Mouse (Mus musculus): Measurements from ENCODE around the gene Lrrc4c. TPM values are rescaled to one million over a fixed set of nuclear protein-coding genes. Genes with fewer than 3 reads are reported as not detected.

The Lrrc4c gene
- polyA plus RNA-seq, 1 experiment from 2014 or later: 0.49 TPM

DNA sequence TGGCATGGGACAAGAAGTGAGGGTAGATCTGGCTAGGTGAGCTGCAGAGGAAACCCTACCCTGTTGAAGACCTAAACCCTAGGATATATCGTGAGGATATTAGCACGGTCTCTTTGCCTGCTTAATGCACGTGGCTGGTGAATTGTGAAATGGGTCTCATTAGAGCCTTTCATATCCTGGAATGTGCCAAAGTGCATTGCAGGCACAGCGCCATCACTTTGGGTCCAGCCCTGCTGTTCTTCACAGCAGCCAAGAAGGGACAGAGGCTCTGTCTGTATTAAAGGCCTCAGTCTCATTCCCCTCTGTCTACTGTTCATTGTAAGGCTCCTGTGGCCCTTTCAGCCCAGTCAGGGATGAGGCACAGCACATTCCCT, 1160.9 kb downstream of the Lrrc4c start:
- H3K36me3 ChIP-seq (ENCODE audit: control insufficient read depth, insufficient read depth, low read length): no peaks in the 10 kb centered on the region
- H3K9me3 ChIP-seq (ENCODE audit: control insufficient read depth, low read length): no peaks in the 10 kb centered on the region; the same call in 1 of the 2 replicates
- H3K4me3 ChIP-seq (ENCODE audit: low read length): no peak overlapping the region
- H3K4me1 ChIP-seq (replicated peaks; ENCODE audit: control insufficient read depth, insufficient read depth, low read length): no peaks in the 10 kb centered on the region
- H3K27ac ChIP-seq (ENCODE audit: low read length): no peak overlapping the region
- H3K9ac ChIP-seq (ENCODE audit: low read length): no peak overlapping the region
- ATAC-seq (ENCODE audit: low read depth): no peak
- no peaks in the 10 kb centered on the region for H3K27me3 ChIP-seq (ENCODE audit: control insufficient read depth, insufficient read depth, low read depth, low read length)
- WGBS: 67% methylated on average over 4 of the region's 4 CpGs
- no peak overlapping the region for H3K4me2 ChIP-seq (ENCODE audit: low read depth, low read length)

DNA sequence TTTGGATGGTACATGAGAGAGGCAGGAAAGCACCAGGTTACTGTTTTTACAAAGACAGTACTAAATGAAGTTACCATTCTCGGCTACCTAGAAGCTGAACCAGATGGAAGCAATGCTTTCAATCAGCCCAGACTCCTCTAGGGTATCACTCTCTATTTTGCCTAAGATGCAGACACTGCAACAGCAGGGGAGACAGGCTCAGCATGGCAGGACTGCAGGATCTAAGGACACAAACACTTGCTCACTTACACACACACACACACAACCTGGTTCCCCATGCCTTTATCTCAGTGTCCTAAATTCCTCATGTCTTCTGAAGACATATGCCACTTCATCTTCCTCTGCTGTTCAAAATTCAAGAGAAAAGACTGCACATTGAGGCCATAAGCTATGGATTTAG, 1167.0 kb downstream of the Lrrc4c start:
- Histone ChIP-seq H3K27me3 (ENCODE audit: control insufficient read depth, insufficient read depth, low read depth, low read length) (no peaks in the 10 kb centered on the region), H3K36me3 (ENCODE audit: control insufficient read depth, insufficient read depth, low read length) (no peaks in the 10 kb centered on the region), H3K9ac (ENCODE audit: low read length) (no peak overlapping the region), H3K27ac (ENCODE audit: low read length) (no peak overlapping the region), H3K4me1 (replicated peaks; ENCODE audit: control insufficient read depth, insufficient read depth, low read length) (no peaks in the 10 kb centered on the region), H3K4me2 (ENCODE audit: low read depth, low read length) (no peak overlapping the region), H3K9me3 (ENCODE audit: control insufficient read depth, low read length) (no peaks in the 10 kb centered on the region), H3K4me3 (ENCODE audit: low read length) (no peak overlapping the region)
- WGBS: 86% methylated on average over 1 of the region's 1 CpGs
- ATAC-seq (ENCODE audit: low read depth): no peak

GRCm38 (mm10) chr2:97485609-97486008, 1167.6 kb downstream of the Lrrc4c start:
- no peaks in the 10 kb centered on the region for H3K4me1 ChIP-seq (replicated peaks; ENCODE audit: control insufficient read depth, insufficient read depth, low read length)
- no peak for ATAC-seq (ENCODE audit: low read depth)
- no peaks in the 10 kb centered on the region for H3K9me3 ChIP-seq (ENCODE audit: control insufficient read depth, low read length)
- no peaks in the 10 kb centered on the region for H3K27me3 ChIP-seq (ENCODE audit: control insufficient read depth, insufficient read depth, low read depth, low read length)
- H3K4me2 ChIP-seq (ENCODE audit: low read depth, low read length): no peak overlapping the region
- WGBS: 51% methylated on average over 2 of the region's 2 CpGs
- H3K27ac ChIP-seq (ENCODE audit: low read length): no peak overlapping the region
- no peaks in the 10 kb centered on the region for H3K36me3 ChIP-seq (ENCODE audit: control insufficient read depth, insufficient read depth, low read length)
- H3K4me3 ChIP-seq (ENCODE audit: low read length): no peak overlapping the region
- H3K9ac ChIP-seq (ENCODE audit: low read length): no peak overlapping the region

DNA sequence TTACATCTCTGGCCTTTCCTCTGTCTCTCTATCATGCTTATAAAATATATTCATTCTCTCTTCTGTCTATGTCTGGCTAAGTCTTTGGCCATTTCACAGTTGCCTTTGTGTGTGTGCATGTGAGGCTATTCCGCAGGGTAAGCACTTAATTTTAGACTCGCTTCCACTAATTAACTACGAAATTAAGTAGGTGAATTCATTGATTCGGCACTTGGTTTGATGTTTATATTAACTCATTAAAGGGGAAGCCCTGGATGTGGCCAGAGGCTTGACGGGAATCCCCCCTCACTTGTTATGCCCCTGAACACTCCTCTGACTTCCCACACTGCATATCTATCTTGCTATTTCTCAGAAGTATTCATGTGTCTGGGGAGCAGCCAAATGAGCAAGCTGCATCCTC, 1169.6 kb downstream of the Lrrc4c start:
- no peaks in the 10 kb centered on the region for H3K36me3 ChIP-seq (ENCODE audit: control insufficient read depth, insufficient read depth, low read length)
- WGBS: 67% methylated on average over 5 of the region's 5 CpGs

DNA sequence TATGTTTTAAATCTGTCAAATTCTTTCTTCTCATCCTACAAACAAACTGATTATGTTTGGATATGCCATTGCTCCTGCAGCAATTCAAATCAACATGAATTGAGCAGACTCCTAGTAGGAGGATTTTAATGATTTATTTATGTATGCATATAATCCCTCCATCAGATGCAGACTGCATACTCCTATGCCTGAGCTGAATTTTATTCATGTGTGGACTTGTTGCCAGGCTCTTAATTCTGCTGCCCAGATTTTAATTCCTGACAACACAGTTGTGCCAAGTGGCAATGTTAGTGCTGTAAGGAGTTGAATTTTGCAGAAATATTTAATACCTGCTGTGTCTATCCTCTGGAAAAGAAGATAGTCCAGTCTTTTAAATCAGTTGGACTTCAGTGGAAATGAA, 1179.1 kb downstream of the Lrrc4c start:
- H3K27ac ChIP-seq (ENCODE audit: low read length): no peak overlapping the region
- no peak for ATAC-seq (ENCODE audit: low read depth)

More for the DNA sequence above, 1169.6 kb downstream of the Lrrc4c start:
- Histone ChIP-seq H3K9ac (ENCODE audit: low read length) (no peak overlapping the region), H3K9me3 (ENCODE audit: control insufficient read depth, low read length) (no peaks in the 10 kb centered on the region), H3K27me3 (ENCODE audit: control insufficient read depth, insufficient read depth, low read depth, low read length) (no peaks in the 10 kb centered on the region), H3K27ac (ENCODE audit: low read length) (no peak overlapping the region), H3K4me2 (ENCODE audit: low read depth, low read length) (no peak overlapping the region), H3K4me1 (replicated peaks; ENCODE audit: control insufficient read depth, insufficient read depth, low read length) (no peaks in the 10 kb centered on the region), H3K4me3 (ENCODE audit: low read length) (no peak overlapping the region)
- ATAC-seq (ENCODE audit: low read depth): no peak

DNA sequence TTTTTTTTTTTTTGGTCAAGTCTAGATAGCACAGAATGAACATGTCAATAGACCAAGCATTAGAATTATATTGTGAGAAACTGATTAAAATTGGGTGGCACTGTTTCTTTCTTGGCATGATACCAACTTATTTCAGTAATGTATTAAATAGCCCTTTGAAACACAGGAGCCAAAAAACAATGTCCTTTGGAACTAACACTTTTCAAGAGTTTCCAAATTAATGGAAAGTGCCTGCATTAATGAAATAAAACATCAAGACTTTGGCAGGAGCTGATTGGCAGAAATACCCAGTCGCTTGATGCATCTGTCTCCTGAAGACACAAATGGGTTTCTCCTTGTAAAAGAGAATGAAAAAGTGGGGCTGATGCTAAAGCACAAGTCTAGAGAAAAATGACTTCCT, 1184.5 kb downstream of the Lrrc4c start:
- Histone ChIP-seq H3K36me3 (ENCODE audit: control insufficient read depth, insufficient read depth, low read length) (no peaks in the 10 kb centered on the region), H3K27me3 (ENCODE audit: control insufficient read depth, insufficient read depth, low read depth, low read length) (no peaks in the 10 kb centered on the region), H3K27ac (ENCODE audit: low read length) (no peak overlapping the region), H3K4me3 (ENCODE audit: low read length) (no peak overlapping the region), H3K9me3 (ENCODE audit: control insufficient read depth, low read length) (no peaks in the 10 kb centered on the region), H3K4me2 (ENCODE audit: low read depth, low read length) (no peak overlapping the region), H3K9ac (ENCODE audit: low read length) (no peak overlapping the region), H3K4me1 (replicated peaks; ENCODE audit: control insufficient read depth, insufficient read depth, low read length) (no peaks in the 10 kb centered on the region)
- 78% methylated on average over 1 of the region's 1 CpGs for WGBS
- no peak for ATAC-seq (ENCODE audit: low read depth)

More for the DNA sequence above, 1179.1 kb downstream of the Lrrc4c start:
- Histone ChIP-seq H3K9ac (ENCODE audit: low read length) (no peak overlapping the region), H3K4me3 (ENCODE audit: low read length) (no peak overlapping the region), H3K4me2 (ENCODE audit: low read depth, low read length) (no peak overlapping the region), H3K4me1 (replicated peaks; ENCODE audit: control insufficient read depth, insufficient read depth, low read length) (no peaks in the 10 kb centered on the region), H3K27me3 (ENCODE audit: control insufficient read depth, insufficient read depth, low read depth, low read length) (no peaks in the 10 kb centered on the region), H3K9me3 (ENCODE audit: control insufficient read depth, low read length) (no peaks in the 10 kb centered on the region), H3K36me3 (ENCODE audit: control insufficient read depth, insufficient read depth, low read length) (no peaks in the 10 kb centered on the region)

DNA sequence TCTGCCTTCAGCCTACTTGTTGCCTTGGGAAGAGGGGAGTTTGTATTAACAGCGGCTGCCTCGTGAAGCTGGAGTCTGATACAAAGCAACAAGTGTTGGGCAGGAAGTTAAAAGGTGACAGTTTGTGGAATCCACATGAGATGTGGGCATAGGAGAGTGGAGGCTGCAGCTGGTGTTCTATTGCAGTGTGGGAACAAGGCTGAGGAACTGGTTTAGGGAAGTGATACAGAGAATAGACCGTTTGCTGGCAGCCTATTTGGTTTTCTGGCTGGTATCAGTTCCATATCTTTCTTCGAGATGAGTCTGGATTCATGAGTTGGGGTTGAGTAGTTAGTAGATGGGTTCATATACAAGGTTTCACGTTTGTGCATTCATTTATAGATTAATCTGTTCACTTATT, 1186.9 kb downstream of the Lrrc4c start:
- Histone ChIP-seq H3K27ac (ENCODE audit: low read length) (no peak overlapping the region), H3K4me1 (replicated peaks; ENCODE audit: control insufficient read depth, insufficient read depth, low read length) (no peaks in the 10 kb centered on the region), H3K27me3 (ENCODE audit: control insufficient read depth, insufficient read depth, low read depth, low read length) (no peaks in the 10 kb centered on the region), H3K4me2 (ENCODE audit: low read depth, low read length) (no peak overlapping the region), H3K4me3 (ENCODE audit: low read length) (no peak overlapping the region), H3K36me3 (ENCODE audit: control insufficient read depth, insufficient read depth, low read length) (no peaks in the 10 kb centered on the region), H3K9me3 (ENCODE audit: control insufficient read depth, low read length) (no peaks in the 10 kb centered on the region), H3K9ac (ENCODE audit: low read length) (no peak overlapping the region)
- WGBS: 61% methylated on average over 5 of the region's 5 CpGs
- no peak for ATAC-seq (ENCODE audit: low read depth)

GRCm38 (mm10) chr2:97524256-97524922, 1206.4 kb downstream of the Lrrc4c start:
- WGBS: 50% methylated on average over 2 of the region's 2 CpGs
- no peaks in the 10 kb centered on the region for H3K27me3 ChIP-seq (ENCODE audit: control insufficient read depth, insufficient read depth, low read depth, low read length)
- no peaks in the 10 kb centered on the region for H3K36me3 ChIP-seq (ENCODE audit: control insufficient read depth, insufficient read depth, low read length)
- no peaks in the 10 kb centered on the region for H3K9me3 ChIP-seq (ENCODE audit: control insufficient read depth, low read length)
- H3K9ac ChIP-seq (ENCODE audit: low read length): no peak overlapping the region
- H3K27ac ChIP-seq (ENCODE audit: low read length): no peak overlapping the region
- H3K4me3 ChIP-seq (ENCODE audit: low read length): no peak overlapping the region
- ATAC-seq (ENCODE audit: low read depth): no peak
- H3K4me2 ChIP-seq (ENCODE audit: low read depth, low read length): no peak overlapping the region
- H3K4me1 ChIP-seq (replicated peaks; ENCODE audit: control insufficient read depth, insufficient read depth, low read length): no peaks in the 10 kb centered on the region

GRCm38 (mm10) chr2:97525107-97525506, 1207.1 kb downstream of the Lrrc4c start:
- Histone ChIP-seq H3K27me3 (ENCODE audit: control insufficient read depth, insufficient read depth, low read depth, low read length) (no peaks in the 10 kb centered on the region), H3K4me2 (ENCODE audit: low read depth, low read length) (no peak overlapping the region), H3K4me3 (ENCODE audit: low read length) (no peak overlapping the region), H3K27ac (ENCODE audit: low read length) (no peak overlapping the region), H3K36me3 (ENCODE audit: control insufficient read depth, insufficient read depth, low read length) (no peaks in the 10 kb centered on the region), H3K9ac (ENCODE audit: low read length) (no peak overlapping the region), H3K9me3 (ENCODE audit: control insufficient read depth, low read length) (no peaks in the 10 kb centered on the region), H3K4me1 (replicated peaks; ENCODE audit: control insufficient read depth, insufficient read depth, low read length) (no peaks in the 10 kb centered on the region)
- ATAC-seq (ENCODE audit: low read depth): no peak
- 87% methylated on average over 2 of the region's 2 CpGs for WGBS

- no peak overlapping the region for H3K9ac ChIP-seq (ENCODE audit: low read length)
- WGBS: 60% methylated on average over 4 of the region's 4 CpGs
- ATAC-seq (ENCODE audit: low read depth): no peak
- no peaks in the 10 kb centered on the region for H3K4me1 ChIP-seq (replicated peaks; ENCODE audit: control insufficient read depth, insufficient read depth, low read length)
- no peaks in the 10 kb centered on the region for H3K9me3 ChIP-seq (ENCODE audit: control insufficient read depth, low read length)
- H3K27ac ChIP-seq (ENCODE audit: low read length): no peak overlapping the region
- H3K4me2 ChIP-seq (ENCODE audit: low read depth, low read length): no peak overlapping the region
- H3K27me3 ChIP-seq (ENCODE audit: control insufficient read depth, insufficient read depth, low read depth, low read length): no peaks in the 10 kb centered on the region
- no peak overlapping the region for H3K4me3 ChIP-seq (ENCODE audit: low read length)
- H3K36me3 ChIP-seq (ENCODE audit: control insufficient read depth, insufficient read depth, low read length): no peaks in the 10 kb centered on the region
These were observed 1212.7 kb downstream of the Lrrc4c start for GRCm38 (mm10) chr2:97530622-97531021.

All from lung, embryonic 16.5 days (tissue).